Mouse (Mus musculus) cortical plate, adult 2 months (tissue): Measurements from ENCODE around the gene Cryzl1.

ENCODE experiments used
- CTCF ChIP-seq: fragments of 200-500 bp; IDR thresholded peaks from 2 replicates; pipeline ENCODE4 v1.5.1; 2011; ENCODE audit warnings: mild to moderate bottlenecking, control low read depth, low read length; ENCODE audit not compliant: insufficient read depth; ENCODE audit errors: extremely low read depth
- POLR2A ChIP-seq: fragments of 200-500 bp; IDR thresholded peaks from 2 replicates; pipeline ENCODE4 v1.6.1; 2011; ENCODE audit warnings: mild to moderate bottlenecking, low read length, control low read depth; ENCODE audit not compliant: insufficient read depth; ENCODE audit errors: extremely low read depth

GRCm38 (mm10) chr16:91698995-91699394 is 29.8 kb downstream of the Cryzl1 start:
- TF ChIP-seq CTCF (no peak), POLR2A (no peak)
